Mouse (Mus musculus): ENCODE measurements at regions not wholly inside any gene's neighbourhood (a gene's known extent, or its start where the extent isn't known, plus 50 kb on each side); places are given as distances from the start of the nearest gene placed in this dataset.

GRCm38 (mm10) chr6:91619009-91619408, 64.8 kb upstream of the Slc6a6 start:
- DNase-seq (ENCODE audit: low spot score in 2 of 2) = no peak

DNA sequence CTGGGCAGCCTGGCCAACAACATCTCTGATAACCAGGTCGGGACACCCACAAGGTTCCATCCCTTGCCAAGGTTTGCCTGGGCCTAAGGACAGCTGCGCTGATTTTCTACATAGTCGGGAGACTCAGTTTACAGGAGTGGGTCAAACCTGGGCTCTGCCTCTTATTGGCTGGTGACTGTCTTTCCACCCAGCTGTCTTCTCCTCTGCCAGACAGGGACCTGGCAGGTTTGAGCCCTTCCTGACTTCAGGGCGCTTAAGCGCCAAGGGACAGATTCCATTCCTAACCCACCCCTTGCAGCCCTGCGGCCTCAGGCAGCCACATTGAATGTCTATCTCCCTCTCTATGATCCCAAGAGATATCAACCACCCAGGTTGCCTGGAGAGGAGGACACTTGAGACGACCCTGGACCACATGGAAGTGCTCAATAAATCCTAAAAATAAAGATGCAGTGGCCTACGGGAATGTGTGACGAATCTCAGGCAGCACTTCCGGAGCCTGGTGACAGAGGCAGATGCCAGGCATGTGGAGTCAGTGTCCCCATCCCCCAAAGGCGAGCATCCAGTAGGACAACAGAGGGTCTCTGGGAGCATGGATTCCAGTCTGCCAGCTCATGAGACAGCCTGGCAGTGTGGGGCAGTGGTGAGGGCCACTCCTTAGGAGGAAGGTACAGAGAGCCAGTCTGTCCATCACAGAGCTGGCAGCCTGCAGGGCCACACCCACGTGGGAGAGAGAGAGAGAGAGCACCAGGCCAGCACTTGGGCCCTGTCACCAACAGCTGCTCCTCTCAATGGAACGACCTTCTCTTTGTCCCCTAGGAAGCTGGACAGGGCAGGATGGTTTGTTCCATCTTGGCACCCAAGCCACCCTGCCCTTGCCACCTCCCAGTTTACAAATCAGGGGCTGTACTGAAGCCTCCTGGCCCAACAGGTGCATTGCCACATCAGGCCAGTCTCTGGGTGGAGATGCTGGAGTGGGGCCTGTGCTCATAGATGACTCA, 63.8 kb upstream of the Slc6a6 start:
- no peak for DNase-seq (ENCODE audit: low spot score in 2 of 2)

DNA sequence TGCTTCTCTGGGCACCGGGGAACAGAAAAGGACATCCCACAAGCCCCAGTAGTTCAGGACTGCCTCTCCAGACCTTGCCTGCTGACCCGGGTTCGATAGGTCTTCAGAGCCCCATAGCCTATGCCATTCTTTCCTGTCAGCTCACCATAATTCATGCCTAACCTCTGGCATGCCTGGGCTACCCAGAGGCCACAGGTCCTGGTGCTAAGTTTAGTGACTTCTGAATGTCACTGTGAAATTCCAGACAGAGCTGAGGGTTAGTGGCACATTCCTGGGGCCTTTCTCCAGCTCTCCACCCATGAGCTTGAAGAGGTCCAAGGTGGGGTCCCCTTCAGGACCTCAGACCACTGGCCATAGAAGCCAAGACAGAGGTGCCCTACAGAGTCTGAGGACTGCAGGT, 62.4 kb upstream of the Slc6a6 start:
- DNase-seq (ENCODE audit: low spot score in 2 of 2) = no peak

DNA sequence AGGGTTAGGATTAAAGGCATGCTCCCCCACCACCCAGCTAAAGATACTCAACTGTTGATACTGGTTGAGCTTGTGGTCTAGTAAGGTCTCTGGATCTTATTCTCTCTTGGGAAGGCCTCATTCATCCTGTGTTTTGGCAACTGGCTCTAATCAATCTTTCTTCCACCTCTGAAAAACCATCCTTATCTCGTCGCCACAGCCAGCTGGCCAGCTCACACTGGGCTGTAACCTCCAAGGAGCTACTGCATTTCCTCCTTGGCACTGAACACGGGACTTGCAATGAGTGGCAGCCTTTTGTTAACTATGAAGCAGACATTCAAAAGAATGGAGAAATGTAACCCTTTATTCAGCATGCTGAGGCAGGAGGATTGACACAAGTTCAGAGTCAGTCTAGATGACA, 61.4 kb upstream of the Slc6a6 start:
- DNase-seq (ENCODE audit: low spot score in 2 of 2) = no peak

DNA sequence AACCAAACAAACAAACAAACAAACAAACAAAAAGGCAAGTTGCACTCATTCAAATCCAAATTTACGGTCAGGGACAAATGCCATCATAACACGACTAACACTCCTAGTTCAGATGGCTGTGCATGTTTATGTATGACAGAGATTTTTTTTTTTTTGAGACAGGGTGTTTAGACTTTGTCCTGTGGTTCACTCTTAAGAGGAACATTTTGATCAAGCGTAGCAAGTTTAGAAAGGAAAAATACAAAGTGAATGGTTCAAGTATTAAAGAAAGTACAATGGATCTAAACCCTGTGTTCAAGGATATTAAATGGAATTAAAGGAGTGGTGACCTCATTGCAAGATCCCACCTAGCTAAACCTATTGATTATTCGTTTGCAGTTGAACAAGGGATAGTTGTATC, 60.2 kb upstream of the Slc6a6 start:
- DNase-seq (ENCODE audit: low spot score in 2 of 2) = no peak

- no peak for DNase-seq (ENCODE audit: low spot score in 2 of 2)
Measured at GRCm38 (mm10) chr6:91629230-91629629, 54.6 kb upstream of the Slc6a6 start.

DNA sequence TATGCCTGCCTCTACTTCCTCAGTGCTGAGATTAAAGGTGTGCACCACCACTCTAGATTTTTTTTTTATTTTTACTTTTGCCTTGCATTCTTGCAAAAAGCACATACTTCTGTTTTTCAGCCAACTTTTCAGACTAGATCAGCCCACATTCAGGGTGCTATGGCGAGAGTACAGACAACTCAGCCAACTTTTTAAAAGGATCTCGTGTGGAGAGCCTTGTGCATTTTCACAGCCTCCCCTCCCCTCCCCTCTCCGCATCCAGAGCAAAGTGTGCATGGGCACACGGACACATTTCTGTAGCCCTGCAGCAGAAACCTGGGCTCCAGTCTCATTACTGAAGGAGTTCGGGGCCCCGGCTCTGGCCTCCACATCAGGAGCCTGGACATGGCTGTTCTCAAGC, 52.6 kb upstream of the Slc6a6 start:
- no peak for DNase-seq (ENCODE audit: low spot score in 2 of 2)
